Mouse (Mus musculus) left cerebral cortex, adult 2 months (tissue): ENCODE measurements around the gene Cdv3. TPM values are rescaled to one million over a fixed set of nuclear protein-coding genes. Genes with fewer than 3 reads are reported as not detected.

Experiments used
- DNase-seq, 2 experiments: peaks; one replicate each; pipeline ENCODE4 v3.0.0; 2021 to 2022; ENCODE audit warnings: low spot score in 2 of 2, mixed read lengths in 1 of 2; ENCODE audit errors: extremely low spot score in 1 of 2
- H3K27ac ChIP-seq: fragments of 200-600 bp; 2 replicates; pipeline ENCODE4 v1.8.1; 2022
- H3K4me3 ChIP-seq: fragments of 200-600 bp; 2 replicates; pipeline ENCODE4 v1.8.1; 2022
- CTCF ChIP-seq: fragments of 200-600 bp; IDR thresholded peaks from 2 replicates; pipeline ENCODE4 v1.8.1; 2022; ENCODE audit warnings: antibody characterized with exemption, mild to moderate bottlenecking, moderate library complexity
- intact Hi-C: fragments of 180-260 bp; cut with DNase I; formaldehyde crosslinking; loops from one replicate; pipeline ENCODE4 v1.15.1; 2025
- total RNA-seq, 2 experiments: library from RNA; stranded (reverse); gene quantifications; 2 replicates each; pipeline ENCODE4 v1.2.3; 2021

The Cdv3 gene
- total RNA-seq, 2 experiments from 2014 or later: 74.1 to 79.7 TPM

GRCm38 (mm10) chr9:103332663-103333062 lies 33.0 kb downstream of the Cdv3 start:
- no peak for DNase-seq
- Histone ChIP-seq H3K4me3 (no peak overlapping the region), H3K27ac (no peak overlapping the region)
- intact Hi-C loops: no loop called here
- no peak for TF ChIP-seq CTCF

DNA sequence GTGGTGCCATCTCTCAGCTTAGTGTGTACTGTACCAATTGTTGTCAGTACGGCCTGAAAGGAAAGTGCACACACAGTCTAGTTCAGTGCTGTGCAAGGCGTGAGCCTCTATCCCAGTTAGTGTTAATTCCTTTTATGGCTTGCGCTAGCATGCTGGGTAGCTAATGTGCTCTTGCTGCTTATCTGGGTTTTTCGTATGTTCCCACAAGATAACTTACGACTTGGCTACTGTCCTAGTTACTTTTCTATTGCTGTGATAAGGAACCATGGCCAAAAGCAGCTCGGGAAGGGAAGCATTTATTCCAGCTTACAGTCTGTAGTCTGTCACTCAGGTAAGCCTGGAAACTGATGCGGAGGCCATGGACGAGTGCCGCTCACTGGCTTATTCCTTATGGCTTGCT lies 39.2 kb downstream of the Cdv3 start:
- no peak overlapping the region for H3K27ac ChIP-seq
- H3K4me3 ChIP-seq: no peak overlapping the region
- no peak for TF ChIP-seq CTCF
- no peak for DNase-seq
- intact Hi-C loops: no loop called here

- H3K4me3 ChIP-seq: no peak overlapping the region
- no peak for DNase-seq
- TF ChIP-seq CTCF: no peak
- no peak overlapping the region for H3K27ac ChIP-seq
- intact Hi-C loops: no loop called here
Observed at GRCm38 (mm10) chr9:103324678-103325077, 41.0 kb downstream of the Cdv3 start.

GRCm38 (mm10) chr9:103309832-103310231 lies 55.8 kb downstream of the Cdv3 start:
- intact Hi-C loops: loop anchor here (5.0 to 10.0 kb wide), 3 partner anchors 52 to 683 kb away; partner anchors contain the start of genes Anapc13 and Cep63
- no peak for DNase-seq
- Histone ChIP-seq H3K27ac (no peak overlapping the region), H3K4me3 (no peak overlapping the region)
- no peak for TF ChIP-seq CTCF

DNA sequence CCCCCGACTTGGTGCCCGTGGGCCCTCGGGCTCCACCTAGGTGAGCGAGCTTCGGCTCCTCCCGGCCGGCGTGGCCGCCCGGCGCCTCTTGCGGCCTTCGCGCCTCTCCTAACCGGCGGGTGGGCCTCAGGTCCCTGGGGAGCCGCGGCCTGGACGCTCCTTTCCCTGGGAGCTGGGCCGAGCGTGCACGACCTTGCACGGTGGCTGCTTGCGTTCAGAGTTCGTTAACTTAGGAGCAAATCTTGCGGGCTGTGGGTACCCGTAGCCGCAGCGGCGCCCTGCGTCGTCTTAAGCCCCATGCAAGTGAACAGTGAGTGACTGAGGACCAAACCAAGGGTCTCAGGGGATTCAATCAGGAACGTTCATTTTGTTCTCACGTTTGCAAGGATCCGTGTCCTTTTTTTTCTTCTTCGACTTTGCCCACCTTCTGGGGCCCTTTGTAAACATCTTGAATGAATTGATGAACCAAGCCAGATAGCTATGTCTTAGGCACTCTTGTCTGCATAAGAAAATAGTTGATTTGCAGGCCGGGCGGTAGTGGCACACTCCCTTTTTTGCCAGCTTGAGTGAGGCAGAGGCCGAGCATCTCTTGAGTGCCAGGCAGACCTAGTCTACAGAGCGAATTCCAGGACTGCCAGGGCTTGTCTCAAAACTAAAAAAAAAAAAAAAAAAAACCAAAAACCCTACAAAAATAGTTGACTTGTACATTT lies 60.2 kb downstream of the Cdv3 start:
- H3K4me3 ChIP-seq: peak overlapping the region; percentile 68
- no peak for DNase-seq
- no peak overlapping the region for H3K27ac ChIP-seq
- intact Hi-C loops: loop anchor here (1.0 to 10.0 kb wide), 4 partner anchors 57 to 678 kb away; partner anchors contain the start of genes Anapc13 and Cep63
- no peak for TF ChIP-seq CTCF

DNA sequence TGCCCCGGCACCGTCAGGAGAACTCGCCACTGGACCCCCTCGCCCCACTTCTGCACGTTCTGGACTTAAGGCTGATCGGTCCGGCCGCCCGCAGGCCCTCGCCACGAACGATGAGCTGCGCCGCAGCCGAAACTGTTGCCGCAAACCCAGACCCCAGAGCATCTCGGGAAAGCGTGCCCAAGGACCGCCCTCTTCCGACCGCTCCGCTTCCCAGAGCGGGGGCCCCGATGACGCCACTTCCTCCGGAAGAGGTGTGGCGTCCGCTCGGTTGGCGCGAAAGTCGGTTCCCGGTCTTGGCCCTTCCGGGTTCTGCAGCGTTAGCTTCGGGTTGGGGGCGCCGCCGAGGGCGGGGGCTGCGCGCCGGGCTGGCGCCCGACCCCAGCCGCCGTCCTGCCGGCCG lies 60.7 kb downstream of the Cdv3 start, which contains the start of the genes 1300017J02Rik and Topbp1:
1300017J02Rik (minus strand) TSS at position 156 of the 400 bp plus-strand sequence.
Topbp1 (plus strand) TSS at position 289 of the 400 bp plus-strand sequence.
- intact Hi-C loops: loop anchor here (1.0 to 10.0 kb wide), 4 partner anchors 57 to 678 kb away; partner anchors contain the start of genes Anapc13 and Cep63
- DNase-seq: peak; percentile 91 to 92
- Histone ChIP-seq H3K27ac (peak within 1 kb of the TSS; percentile 84), H3K4me3 (peak within 1 kb of the TSS; percentile 68)
- TF ChIP-seq CTCF: no peak

Other genes with a start within 250 kb of the Cdv3 start
- gene Srprb, start 163.7 kb downstream of the Cdv3 start, total RNA-seq: 10 to 100 TPM; 17.6 to 20.5 TPM
- 10 to 100 TPM in 1 of 2 experiments, 1 to 10 TPM in 1; 8.5 to 11.7 TPM for gene Gm20425, start 135.5 kb downstream of the Cdv3 start, total RNA-seq
- 100 to 1,000 TPM; 131 to 135 TPM for gene Trf, start 135.4 kb downstream of the Cdv3 start, total RNA-seq
- not detected for gene 1300017J02Rik, start 60.8 kb downstream of the Cdv3 start, total RNA-seq
- 10 to 100 TPM; 20.0 to 23.1 TPM for gene Topbp1, start 60.6 kb downstream of the Cdv3 start, total RNA-seq
- gene Bfsp2, start 114.6 kb upstream of the Cdv3 start, total RNA-seq: 1 to 10 TPM; 2.6 to 3.7 TPM